Mouse (Mus musculus): ENCODE results near the gene Pdzd2. TPM values are rescaled to one million over a fixed set of nuclear protein-coding genes. Genes with fewer than 3 reads are reported as not detected.

The Pdzd2 gene
- polyA plus RNA-seq, 1 experiment from 2014 or later: 14.3 TPM

- Histone ChIP-seq H3K27ac (no peak overlapping the region), H3K4me3 (replicated peaks) (no peak overlapping the region)
- peak; percentile 59 for ATAC-seq
Measured at GRCm38 (mm10) chr15:12330892-12331291, 408.8 kb downstream of the Pdzd2 start.

GRCm38 (mm10) chr15:12330389-12330788 lies 409.3 kb downstream of the Pdzd2 start:
- 81% methylated on average over 3 of the region's 3 CpGs for WGBS
- no peak for ATAC-seq

More at GRCm38 (mm10) chr15:12330892-12331291, 408.8 kb downstream of the Pdzd2 start:
- Histone ChIP-seq H3K4me1 (replicated peaks) (peaks cover 8% of the 10 kb centered on the region; the same call in 1 of the 2 replicates), H3K4me2 (replicated peaks) (no peak overlapping the region), H3K36me3 (no peaks in the 10 kb centered on the region), H3K9ac (no peak overlapping the region), H3K9me3 (no peaks in the 10 kb centered on the region), H3K27me3 (replicated peaks) (no peaks in the 10 kb centered on the region)

GRCm38 (mm10) chr15:12324326-12324725 lies 415.4 kb downstream of the Pdzd2 start:
- H3K9me3 ChIP-seq: no peaks in the 10 kb centered on the region
- ATAC-seq: no peak
- peak overlapping the region; percentile 3; the same call in 1 of the 2 replicates for H3K4me2 ChIP-seq (replicated peaks)
- H3K27me3 ChIP-seq (replicated peaks): no peaks in the 10 kb centered on the region
- WGBS: 91% methylated on average over 1 of the region's 1 CpGs
- no peak overlapping the region for H3K27ac ChIP-seq
- H3K4me1 ChIP-seq (replicated peaks): 0 out of 2 replicates have a peak, but pooled peaks cover 7% of the 10 kb centered on the region
- no peaks in the 10 kb centered on the region for H3K36me3 ChIP-seq
- H3K9ac ChIP-seq: no peak overlapping the region
- no peak overlapping the region for H3K4me3 ChIP-seq (replicated peaks)

More at GRCm38 (mm10) chr15:12330389-12330788, 409.3 kb downstream of the Pdzd2 start:
- Histone ChIP-seq H3K27ac (no peak overlapping the region), H3K36me3 (no peaks in the 10 kb centered on the region), H3K27me3 (replicated peaks) (no peaks in the 10 kb centered on the region), H3K9me3 (no peaks in the 10 kb centered on the region), H3K4me1 (replicated peaks) (peaks cover 8% of the 10 kb centered on the region; the same call in 1 of the 2 replicates), H3K4me3 (replicated peaks) (no peak overlapping the region), H3K4me2 (replicated peaks) (no peak overlapping the region), H3K9ac (no peak overlapping the region)

GRCm38 (mm10) chr15:12322676-12323402 lies 416.9 kb downstream of the Pdzd2 start:
- H3K9me3 ChIP-seq: no peaks in the 10 kb centered on the region
- no peak overlapping the region for H3K27ac ChIP-seq
- no peak for ATAC-seq
- H3K27me3 ChIP-seq (replicated peaks): no peaks in the 10 kb centered on the region
- no peaks in the 10 kb centered on the region for H3K36me3 ChIP-seq
- H3K4me1 ChIP-seq (replicated peaks): 0 out of 2 replicates have a peak, but pooled peaks cover 7% of the 10 kb centered on the region
- WGBS: 7% methylated on average over 9 of the region's 9 CpGs
- H3K4me2 ChIP-seq (replicated peaks): peak overlapping the region; percentile 64
- H3K4me3 ChIP-seq (replicated peaks): peak overlapping the region; percentile 81
- H3K9ac ChIP-seq: peak overlapping the region; percentile 98

GRCm38 (mm10) chr15:12321788-12322621 lies 417.7 kb downstream of the Pdzd2 start, which contains the start of gene 1810049J17Rik:
Gene 1810049J17Rik (minus strand): TSS chr15:12321899.
- under 1% methylated on average over 70 of the region's 70 CpGs for WGBS
- H3K27me3 ChIP-seq (replicated peaks): no peaks in the 10 kb centered on the region
- peak within 1 kb of the TSS; percentile 81 for H3K4me3 ChIP-seq (replicated peaks)
- H3K9ac ChIP-seq: peak within 1 kb of the TSS; percentile 98
- H3K27ac ChIP-seq: peak within 1 kb of the TSS; percentile 96
- H3K4me1 ChIP-seq (replicated peaks): 0 out of 2 replicates have a peak, but pooled peaks cover 7% of the 10 kb centered on the region
- no peaks in the 10 kb centered on the region for H3K9me3 ChIP-seq
- H3K4me2 ChIP-seq (replicated peaks): peak within 1 kb of the TSS; percentile 76
- H3K36me3 ChIP-seq: no peaks in the 10 kb centered on the region
- peak; percentile 48 for ATAC-seq

- peak; percentile 94 for ATAC-seq
- WGBS: under 1% methylated on average over 74 of the region's 74 CpGs
- H3K36me3 ChIP-seq: no peaks in the 10 kb centered on the region
Measured at GRCm38 (mm10) chr15:12321091-12321787, 418.5 kb downstream of the Pdzd2 start, which contains the start of gene Golph3. Gene Golph3 (plus strand): TSS chr15:12321450.

GRCm38 (mm10) chr15:12320441-12321090 lies 419.2 kb downstream of the Pdzd2 start:
- ATAC-seq: no peak; the same call in 1 of the 2 replicates
- H3K27ac ChIP-seq: peak overlapping the region; percentile 54

More at GRCm38 (mm10) chr15:12321091-12321787, 418.5 kb downstream of the Pdzd2 start, which contains the start of gene Golph3:
- Histone ChIP-seq H3K9me3 (no peaks in the 10 kb centered on the region), H3K4me2 (replicated peaks) (peak within 1 kb of the TSS; percentile 76), H3K4me3 (replicated peaks) (peak within 1 kb of the TSS; percentile 81), H3K9ac (peak within 1 kb of the TSS; percentile 98), H3K27me3 (replicated peaks) (no peaks in the 10 kb centered on the region), H3K4me1 (replicated peaks) (0 out of 2 replicates have a peak, but pooled peaks cover 7% of the 10 kb centered on the region), H3K27ac (peak within 1 kb of the TSS; percentile 96)

GRCm38 (mm10) chr15:12319889-12320288 lies 419.8 kb downstream of the Pdzd2 start:
- H3K27me3 ChIP-seq (replicated peaks): no peaks in the 10 kb centered on the region
- no peak for ATAC-seq
- 46% methylated on average over 5 of the region's 5 CpGs for WGBS
- no peak overlapping the region; the same call in 1 of the 2 replicates for H3K4me3 ChIP-seq (replicated peaks)
- H3K9ac ChIP-seq: no peak overlapping the region
- H3K4me2 ChIP-seq (replicated peaks): peak overlapping the region; percentile 76
- no peak overlapping the region for H3K27ac ChIP-seq
- 0 out of 2 replicates have a peak, but pooled peaks cover 7% of the 10 kb centered on the region for H3K4me1 ChIP-seq (replicated peaks)
- no peaks in the 10 kb centered on the region for H3K36me3 ChIP-seq
- no peaks in the 10 kb centered on the region for H3K9me3 ChIP-seq

More at GRCm38 (mm10) chr15:12320441-12321090, 419.2 kb downstream of the Pdzd2 start:
- no peaks in the 10 kb centered on the region for H3K9me3 ChIP-seq
- 4% methylated on average over 22 of the region's 22 CpGs for whole genome bisulfite sequencing
- peak overlapping the region; percentile 81 for H3K4me3 ChIP-seq (replicated peaks)
- peak overlapping the region; percentile 63 for H3K9ac ChIP-seq
- H3K36me3 ChIP-seq: no peaks in the 10 kb centered on the region
- H3K27me3 ChIP-seq (replicated peaks): no peaks in the 10 kb centered on the region
- 0 out of 2 replicates have a peak, but pooled peaks cover 7% of the 10 kb centered on the region for H3K4me1 ChIP-seq (replicated peaks)
- peak overlapping the region; percentile 76 for H3K4me2 ChIP-seq (replicated peaks)

GRCm38 (mm10) chr15:12318451-12318850 lies 421.3 kb downstream of the Pdzd2 start:
- Histone ChIP-seq H3K4me3 (replicated peaks) (no peak overlapping the region), H3K36me3 (no peaks in the 10 kb centered on the region), H3K4me1 (replicated peaks) (0 out of 2 replicates have a peak, but pooled peaks cover 2% of the 10 kb centered on the region), H3K27me3 (replicated peaks) (no peaks in the 10 kb centered on the region), H3K9me3 (no peaks in the 10 kb centered on the region), H3K4me2 (replicated peaks) (no peak overlapping the region), H3K27ac (no peak overlapping the region), H3K9ac (no peak overlapping the region)
- 79% methylated on average over 8 of the region's 8 CpGs for WGBS
- ATAC-seq: no peak

GRCm38 (mm10) chr15:12317290-12317689 lies 422.4 kb downstream of the Pdzd2 start:
- Histone ChIP-seq H3K36me3 (no peaks in the 10 kb centered on the region), H3K9ac (no peak overlapping the region), H3K4me2 (replicated peaks) (no peak overlapping the region), H3K4me1 (replicated peaks) (no peaks in the 10 kb centered on the region), H3K4me3 (replicated peaks) (no peak overlapping the region), H3K27me3 (replicated peaks) (no peaks in the 10 kb centered on the region), H3K9me3 (no peaks in the 10 kb centered on the region), H3K27ac (no peak overlapping the region)
- no peak for ATAC-seq
- 74% methylated on average over 5 of the region's 5 CpGs for WGBS

GRCm38 (mm10) chr15:12315996-12316395 lies 423.7 kb downstream of the Pdzd2 start:
- Histone ChIP-seq H3K9me3 (no peaks in the 10 kb centered on the region), H3K9ac (no peak overlapping the region), H3K27me3 (replicated peaks) (no peaks in the 10 kb centered on the region), H3K27ac (no peak overlapping the region), H3K4me3 (replicated peaks) (no peak overlapping the region), H3K36me3 (no peaks in the 10 kb centered on the region), H3K4me1 (replicated peaks) (no peaks in the 10 kb centered on the region), H3K4me2 (replicated peaks) (no peak overlapping the region)
- 62% methylated on average over 2 of the region's 2 CpGs for WGBS
- ATAC-seq: no peak
